Mouse (Mus musculus) heart, adult 2 months (tissue): Measurements from ENCODE around the gene Ppfia1. TPM values are rescaled to one million over a fixed set of nuclear protein-coding genes. Genes with fewer than 3 reads are reported as not detected.
A peak's percentile ranks its signal among the peaks of the same experiment; 100 is the strongest.

Experiments
- DNase-seq, 2 experiments: peaks; one replicate each; pipeline ENCODE4 v3.0.0; 2021
- H3K27ac ChIP-seq: fragments of 200-600 bp; 2 replicates; pipeline ENCODE4 v1.8.1; 2022
- H3K27me3 ChIP-seq: fragments of 200-500 bp; 2 replicates; pipeline ENCODE4 v1.6.1; 2012; ENCODE audit warnings: mild to moderate bottlenecking, low read length, inconsistent platforms, mixed read lengths; ENCODE audit not compliant: control insufficient read depth, insufficient read depth
- H3K36me3 ChIP-seq: fragments of 200-500 bp; 2 replicates; pipeline ENCODE4 v1.6.1; 2012; ENCODE audit warnings: low read length, inconsistent platforms; ENCODE audit not compliant: control insufficient read depth, insufficient read depth
- H3K4me1 ChIP-seq: fragments of 200-500 bp; 2 replicates; pipeline ENCODE4 v1.6.1; 2011; ENCODE audit warnings: low read length; ENCODE audit not compliant: control insufficient read depth, insufficient read depth
- H3K4me3 ChIP-seq: fragments of 200-600 bp; 2 replicates; pipeline ENCODE4 v1.8.1; 2022
- H3K79me2 ChIP-seq: fragments of 200-500 bp; replicated peaks from 2 replicates; pipeline ENCODE4 v1.6.1; 2012; ENCODE audit warnings: mild to moderate bottlenecking, inconsistent platforms, low read length, moderate library complexity, mixed read lengths; ENCODE audit not compliant: control insufficient read depth, insufficient read depth
- H3K9ac ChIP-seq: fragments of 200-500 bp; 2 replicates; pipeline ENCODE4 v1.6.1; 2012; ENCODE audit warnings: low read depth, mild to moderate bottlenecking, control low read depth, inconsistent platforms, low read length, mixed read lengths
- CTCF ChIP-seq: fragments of 200-600 bp; IDR thresholded peaks from 2 replicates; pipeline ENCODE4 v1.8.1; 2022; ENCODE audit warnings: antibody characterized with exemption, mild to moderate bottlenecking, moderate library complexity
- EP300 ChIP-seq: fragments of 200-500 bp; IDR thresholded peaks from 2 replicates; pipeline ENCODE4 v1.6.1; 2011; ENCODE audit warnings: low read depth, low read length, control low read depth; ENCODE audit not compliant: insufficient read depth
- POLR2A ChIP-seq: fragments of 200-500 bp; IDR thresholded peaks from 2 replicates; pipeline ENCODE4 v1.6.1; 2011; ENCODE audit warnings: mild to moderate bottlenecking, low read depth, low read length, control low read depth; ENCODE audit not compliant: insufficient read depth
- WGBS: fragments of 180-500 bp; shearing (Covaris S2); methylation state at CpG from one replicate; pipeline ENCODE4 v1.1.7; 2018; 5-methylcytosine and 5-hydroxymethylcytosine counted together
- intact Hi-C: fragments of 180-260 bp; cut with DNase I; formaldehyde crosslinking; loops from one replicate; pipeline ENCODE4 v1.15.1; 2025
- polyA plus RNA-seq: library from polyadenylated mRNA; depleted of rRNA; stranded (reverse); fragments of >200 nt; gene quantifications from 2 replicates; pipeline ENCODE4 v1.2.3, GENCODE M21; 2012
- total RNA-seq, 2 experiments: library from RNA; stranded (reverse); gene quantifications; 2 replicates each; pipeline ENCODE4 v1.2.3; 2021

Ppfia1 gene
- total and polyA plus RNA-seq, 3 experiments: 27.0 to 46.0 (median 41.4) TPM

DNA sequence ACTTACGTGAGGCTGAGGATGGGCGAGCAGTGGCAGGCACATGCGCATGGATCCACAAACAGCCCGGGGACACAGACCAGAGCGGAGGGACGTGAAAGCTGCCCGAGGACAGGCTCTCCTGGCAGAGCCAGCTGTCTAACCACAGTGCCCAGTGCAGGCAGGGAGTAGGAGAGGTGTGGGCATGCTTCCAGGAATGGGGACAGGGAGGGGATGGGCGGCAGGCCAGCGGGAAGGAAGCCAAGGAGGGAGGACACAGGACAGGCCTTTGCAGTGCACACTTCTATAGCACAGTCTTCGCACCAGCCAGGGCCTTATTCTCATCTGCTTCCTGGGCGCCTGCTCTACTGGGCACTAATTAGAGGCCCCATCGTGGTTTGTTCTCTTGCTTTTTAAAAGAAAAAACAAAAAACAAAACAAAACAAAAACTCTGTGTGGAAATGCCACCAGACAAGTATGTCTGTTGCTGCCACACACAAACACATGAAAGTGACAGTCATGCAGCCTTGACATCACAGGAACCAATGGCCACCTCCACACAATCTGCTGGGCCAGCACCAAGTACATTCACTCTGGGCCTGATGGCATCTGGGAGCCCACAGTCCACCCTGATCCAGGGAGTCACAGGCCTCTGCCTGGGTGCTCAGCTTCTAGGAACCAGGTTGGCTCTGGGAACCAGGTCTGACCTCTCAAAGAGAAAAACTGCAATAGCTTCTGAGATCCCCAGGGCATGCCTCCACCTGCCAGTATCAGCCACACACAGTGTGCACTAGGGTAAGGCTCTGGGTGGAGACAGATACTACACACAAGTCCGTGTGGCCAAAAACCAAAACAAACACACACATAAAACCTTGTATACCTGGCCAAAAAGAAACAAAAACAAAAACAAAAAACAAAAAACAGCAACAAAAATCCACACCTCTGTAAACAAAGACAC, 103.6 kb downstream of the Ppfia1 start:
- Histone ChIP-seq H3K36me3 (no peaks in the 10 kb centered on the region), H3K4me1 (no peaks in the 10 kb centered on the region), H3K9ac (no peak overlapping the region), H3K4me3 (no peak overlapping the region), H3K79me2 (no peaks in the 10 kb centered on the region), H3K27ac (no peak overlapping the region), H3K27me3 (no peaks in the 10 kb centered on the region)
- peak; percentile 87 to 88 for DNase-seq
- TF ChIP-seq CTCF: no peak
- 0 out of 2 replicates have a peak, but pooled peaks have one; percentile 16 for TF ChIP-seq EP300
- intact Hi-C loops: no loop called here
- 60% methylated on average over 13 of the region's 13 CpGs for WGBS

DNA sequence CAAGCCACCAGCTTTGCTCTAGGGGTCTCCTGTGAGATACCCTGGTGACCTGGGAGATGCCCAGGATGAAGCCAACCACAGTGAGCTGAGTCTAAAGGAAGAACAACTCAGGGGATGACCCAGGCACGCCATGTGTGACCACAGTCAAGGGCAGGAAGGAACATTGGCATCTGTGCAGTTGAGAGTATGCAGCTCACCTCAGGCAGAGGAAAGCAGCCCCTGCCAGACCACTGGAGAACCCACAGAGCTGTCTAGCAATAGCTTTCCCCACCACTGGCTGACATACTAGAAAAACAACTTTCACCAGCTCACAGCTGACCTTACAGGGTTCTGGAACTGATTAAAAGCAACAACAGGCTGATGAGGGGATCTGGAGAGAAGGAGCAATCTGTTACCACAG, 105.3 kb downstream of the Ppfia1 start:
- Histone ChIP-seq H3K27ac (no peak overlapping the region), H3K79me2 (no peaks in the 10 kb centered on the region), H3K4me1 (no peaks in the 10 kb centered on the region), H3K4me3 (no peak overlapping the region), H3K27me3 (no peaks in the 10 kb centered on the region), H3K9ac (no peak overlapping the region), H3K36me3 (no peaks in the 10 kb centered on the region)
- no peak for TF ChIP-seq POLR2A
- TF ChIP-seq CTCF: no peak
- no peak for TF ChIP-seq EP300
- WGBS: 85% methylated on average over 1 of the region's 1 CpGs
- no peak for DNase-seq
- intact Hi-C loops: no loop called here

DNA sequence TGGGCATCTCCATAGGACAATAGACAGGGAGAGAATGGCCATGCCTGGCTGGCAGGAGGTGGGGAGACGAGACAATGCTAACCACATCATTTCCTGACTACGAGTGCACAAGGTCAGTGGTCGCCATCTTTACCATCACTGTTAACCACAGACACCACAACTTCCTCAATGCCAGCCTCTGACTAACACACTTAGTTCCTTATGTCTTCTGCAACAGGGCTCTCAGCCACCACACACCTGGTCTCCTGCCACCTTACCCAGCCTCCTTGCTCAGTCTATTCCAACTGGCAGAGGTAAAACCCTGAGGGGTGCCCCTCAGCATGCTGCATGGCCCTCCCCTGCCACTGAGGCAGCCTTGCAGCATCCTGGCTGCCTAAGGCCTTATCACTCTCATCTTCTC, 106.4 kb downstream of the Ppfia1 start:
- no peaks in the 10 kb centered on the region for H3K4me1 ChIP-seq
- H3K79me2 ChIP-seq: no peaks in the 10 kb centered on the region
- DNase-seq: peak in 1 of 2 experiments; percentile 38
- H3K9ac ChIP-seq: no peak overlapping the region
- intact Hi-C loops: no loop called here
- H3K27ac ChIP-seq: no peak overlapping the region
- whole genome bisulfite sequencing: 72% methylated on average over 3 of the region's 3 CpGs
- no peaks in the 10 kb centered on the region for H3K27me3 ChIP-seq
- no peak overlapping the region for H3K4me3 ChIP-seq
- TF ChIP-seq EP300: no peak
- no peak for TF ChIP-seq CTCF
- TF ChIP-seq POLR2A: no peak
- no peaks in the 10 kb centered on the region for H3K36me3 ChIP-seq

DNA sequence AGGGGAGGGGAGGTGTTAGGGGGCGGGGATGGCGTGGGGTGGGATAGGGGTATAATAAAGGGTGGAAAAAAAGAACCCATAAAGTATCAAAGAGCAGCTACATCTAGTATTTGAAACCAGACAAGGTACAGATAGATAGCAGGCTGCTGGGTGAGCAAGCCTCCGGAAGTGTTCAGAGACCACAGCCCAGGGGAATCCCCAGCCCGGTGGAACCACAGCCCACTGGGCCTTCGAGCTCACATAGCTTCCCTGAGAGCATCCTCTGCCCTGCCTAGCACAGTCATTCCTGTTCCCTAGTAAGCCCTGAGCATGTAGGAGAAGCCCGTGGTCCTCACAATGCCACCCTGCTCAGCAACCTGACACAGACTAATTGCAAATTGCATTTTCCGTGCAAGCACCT, 108.7 kb downstream of the Ppfia1 start:
- WGBS: 94% methylated on average over 7 of the region's 7 CpGs
- no peaks in the 10 kb centered on the region for H3K36me3 ChIP-seq
- no peaks in the 10 kb centered on the region for H3K4me1 ChIP-seq
- TF ChIP-seq EP300: no peak
- TF ChIP-seq CTCF: no peak
- TF ChIP-seq POLR2A: no peak
- H3K79me2 ChIP-seq: no peaks in the 10 kb centered on the region
- H3K27ac ChIP-seq: no peak overlapping the region
- H3K27me3 ChIP-seq: no peaks in the 10 kb centered on the region
- no peak overlapping the region for H3K9ac ChIP-seq
- DNase-seq: peak in 1 of 2 experiments; percentile 22
- no peak overlapping the region for H3K4me3 ChIP-seq
- intact Hi-C loops: no loop called here

DNA sequence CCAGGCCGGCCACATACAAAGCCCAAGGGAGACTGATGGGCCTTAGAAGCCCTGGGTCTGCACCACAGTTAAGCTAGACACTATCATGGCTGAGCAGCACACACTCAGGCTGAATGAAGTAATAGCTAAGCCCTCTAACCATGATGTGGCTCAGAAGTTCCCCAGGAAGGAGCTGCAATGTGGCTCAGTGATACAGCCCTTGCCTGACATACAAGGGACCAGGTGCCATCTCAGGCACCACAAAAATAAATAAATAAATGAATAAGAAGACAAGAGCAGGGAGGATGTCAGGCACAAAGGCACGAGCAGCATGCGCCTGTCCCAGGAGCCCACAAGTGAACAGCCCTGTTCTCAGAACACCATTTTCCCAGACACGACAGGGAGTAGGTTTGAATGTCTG, 111.6 kb downstream of the Ppfia1 start:
- 90% methylated on average over 4 of the region's 4 CpGs for whole genome bisulfite sequencing

DNA sequence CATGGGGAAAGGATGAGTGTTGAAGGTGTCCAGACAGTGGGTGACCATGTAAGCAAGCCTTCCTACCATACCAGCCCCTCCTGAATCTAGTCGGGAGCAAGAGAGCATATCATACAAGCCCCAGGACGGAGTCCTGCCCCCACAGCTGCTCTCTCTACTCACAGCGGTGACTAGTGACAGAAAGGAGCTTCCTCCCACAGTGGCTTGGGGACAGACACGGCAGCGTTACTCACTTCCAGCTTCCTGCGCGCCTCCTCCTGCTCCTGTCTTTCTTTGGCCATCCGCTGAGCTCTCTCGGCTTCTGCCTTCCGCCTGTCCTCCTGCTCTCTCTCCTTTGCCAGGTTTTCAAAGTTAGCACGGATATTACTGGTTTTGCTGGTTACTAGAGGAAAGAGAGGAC, 112.1 kb downstream of the Ppfia1 start:
- TF ChIP-seq POLR2A (no peak), CTCF (no peak), EP300 (no peak)
- Histone ChIP-seq H3K27ac (no peak overlapping the region), H3K4me1 (no peaks in the 10 kb centered on the region), H3K36me3 (no peaks in the 10 kb centered on the region), H3K79me2 (no peaks in the 10 kb centered on the region), H3K27me3 (no peaks in the 10 kb centered on the region), H3K9ac (no peak overlapping the region), H3K4me3 (no peak overlapping the region)
- DNase-seq: no peak
- intact Hi-C loops: no loop called here
- 87% methylated on average over 11 of the region's 11 CpGs for WGBS

More for the DNA sequence above, 111.6 kb downstream of the Ppfia1 start:
- no peaks in the 10 kb centered on the region for H3K79me2 ChIP-seq
- no peaks in the 10 kb centered on the region for H3K36me3 ChIP-seq
- H3K27ac ChIP-seq: no peak overlapping the region
- H3K4me1 ChIP-seq: no peaks in the 10 kb centered on the region
- no peak overlapping the region for H3K4me3 ChIP-seq
- no peak overlapping the region for H3K9ac ChIP-seq
- H3K27me3 ChIP-seq: no peaks in the 10 kb centered on the region
- intact Hi-C loops: no loop called here
- TF ChIP-seq CTCF (no peak), POLR2A (no peak), EP300 (no peak)
- no peak for DNase-seq
